Mouse (Mus musculus) limb, embryonic 15.5 days (tissue): ENCODE results near the gene Ell2. TPM values are rescaled to one million over a fixed set of nuclear protein-coding genes. Genes with fewer than 3 reads are reported as not detected.
"Not testable (repeated sequence)": the region's sequence is repeated elsewhere in the genome, so short reads cannot be mapped to it uniquely, and the experiment has no call there.

ENCODE experiments used
- ATAC-seq: fragments of 200-750 bp; cut with Nextera tagmentation; 2 replicates; pipeline ENCODE4 v1.8.0; 2017; ENCODE audit warnings: low read depth, moderate TSS enrichment; ENCODE audit not compliant: insufficient number of reproducible peaks, low FRiP score, low TSS enrichment
- H3K27ac ChIP-seq: fragments of 300-500 bp; sonication (generic); 2 replicates; pipeline ENCODE4 v1.5.1; 2015; ENCODE audit warnings: moderate library complexity, mild to moderate bottlenecking, inconsistent platforms
- H3K27me3 ChIP-seq: fragments of 300-500 bp; sonication (generic); 2 replicates; pipeline ENCODE4 v1.6.1; 2015; ENCODE audit warnings: inconsistent platforms
- H3K36me3 ChIP-seq: fragments of 300-500 bp; sonication (generic); 2 replicates; pipeline ENCODE4 v1.6.1; 2015; ENCODE audit warnings: inconsistent platforms
- H3K4me1 ChIP-seq: fragments of 300-500 bp; sonication (generic); 2 replicates; pipeline ENCODE4 v1.6.1; 2015; ENCODE audit warnings: inconsistent platforms
- H3K4me2 ChIP-seq: fragments of 300-500 bp; sonication (generic); 2 replicates; pipeline ENCODE4 v1.6.1; 2015; ENCODE audit warnings: mild to moderate bottlenecking, inconsistent platforms
- H3K4me3 ChIP-seq: fragments of 300-500 bp; sonication (generic); 2 replicates; pipeline ENCODE4 v1.5.1; 2015; ENCODE audit warnings: mild to moderate bottlenecking, inconsistent platforms
- H3K9ac ChIP-seq: fragments of 300-500 bp; sonication (generic); 2 replicates; pipeline ENCODE4 v1.6.1; 2015; ENCODE audit warnings: inconsistent platforms
- H3K9me3 ChIP-seq: fragments of 300-500 bp; sonication (generic); 2 replicates; pipeline ENCODE4 v1.6.1; 2016; ENCODE audit warnings: inconsistent platforms
- WGBS: fragments of 180-500 bp; shearing (Covaris S2); methylation state at CpG from one replicate; pipeline ENCODE4 v1.1.7; 2015; 5-methylcytosine and 5-hydroxymethylcytosine counted together
- polyA plus RNA-seq: library from polyadenylated mRNA; unstranded; fragments of >200 nt; fragmentation: Nextera tagmentation; extraction: Ambion mirVana; gene quantifications from 2 replicates; pipeline ENCODE4 v1.2.1, GENCODE M21; 2015

Gene Ell2
- polyA plus RNA-seq, 1 experiment from 2014 or later: 13.3 TPM

DNA sequence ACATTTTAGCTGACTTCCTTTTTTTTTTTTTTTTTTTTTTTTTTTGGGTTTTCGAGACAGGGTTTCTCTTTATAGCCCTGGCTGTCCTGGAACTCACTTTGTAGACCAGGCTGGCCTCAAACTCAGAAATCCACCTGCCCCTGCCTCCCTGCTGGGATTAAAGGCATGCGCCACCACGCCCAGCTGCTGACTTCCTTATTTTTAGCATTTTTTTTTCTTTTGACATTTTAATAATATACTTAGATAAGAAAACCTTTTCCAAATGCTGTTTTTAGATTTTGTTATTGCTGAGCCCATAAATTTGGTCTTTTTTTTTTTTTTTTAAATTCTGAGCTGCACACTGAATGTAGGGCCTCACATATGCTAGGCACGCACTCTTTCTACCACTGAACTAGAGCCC is 5.0 kb downstream of the Ell2 start:
- H3K9me3 ChIP-seq, H3K27me3 ChIP-seq, H3K9ac ChIP-seq, ATAC-seq, H3K36me3 ChIP-seq, H3K27ac ChIP-seq, H3K4me2 ChIP-seq, H3K4me3 ChIP-seq: not testable (repeated sequence)
- peaks cover 14% of the 10 kb centered on the region for H3K4me1 ChIP-seq
- WGBS: 77% methylated on average over 4 of the region's 4 CpGs

DNA sequence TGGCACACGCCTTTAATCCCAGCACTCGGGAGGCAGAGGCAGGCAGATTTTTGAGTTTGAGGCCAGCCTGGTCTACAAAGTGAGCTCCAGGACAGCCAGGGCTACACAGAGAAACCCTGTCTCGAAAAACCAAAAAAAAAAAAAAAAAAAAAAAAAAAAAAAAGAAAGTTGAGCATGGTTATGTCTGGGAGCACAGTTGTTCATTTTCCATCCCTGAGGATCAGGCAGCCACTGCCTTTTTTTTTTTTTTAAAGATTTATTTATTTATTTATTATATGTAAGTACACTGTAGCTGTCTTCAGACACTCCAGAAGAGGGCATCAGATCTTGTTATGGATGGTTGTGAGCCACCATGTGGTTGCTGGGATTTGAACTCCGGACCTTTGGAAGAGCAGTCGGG is 6.0 kb downstream of the Ell2 start:
- not testable (repeated sequence) for H3K4me2 ChIP-seq
- 77% methylated on average over 5 of the region's 5 CpGs for WGBS

GRCm38 (mm10) chr13:75714407-75714806 is 7.8 kb downstream of the Ell2 start:
- no peak overlapping the region for H3K4me2 ChIP-seq
- H3K9me3 ChIP-seq: no peaks in the 10 kb centered on the region
- 68% methylated on average over 6 of the region's 6 CpGs for WGBS
- H3K27me3 ChIP-seq: no peaks in the 10 kb centered on the region
- no peak for ATAC-seq
- H3K36me3 ChIP-seq: no peaks in the 10 kb centered on the region
- peaks cover 7% of the 10 kb centered on the region for H3K4me1 ChIP-seq
- no peak overlapping the region for H3K9ac ChIP-seq
- H3K4me3 ChIP-seq: no peak overlapping the region
- no peak overlapping the region for H3K27ac ChIP-seq

More for the DNA sequence above, 6.0 kb downstream of the Ell2 start:
- not testable (repeated sequence) for H3K27me3 ChIP-seq, H3K27ac ChIP-seq, H3K9ac ChIP-seq, H3K9me3 ChIP-seq, H3K36me3 ChIP-seq, ATAC-seq, H3K4me3 ChIP-seq
- H3K4me1 ChIP-seq: peaks cover 14% of the 10 kb centered on the region

DNA sequence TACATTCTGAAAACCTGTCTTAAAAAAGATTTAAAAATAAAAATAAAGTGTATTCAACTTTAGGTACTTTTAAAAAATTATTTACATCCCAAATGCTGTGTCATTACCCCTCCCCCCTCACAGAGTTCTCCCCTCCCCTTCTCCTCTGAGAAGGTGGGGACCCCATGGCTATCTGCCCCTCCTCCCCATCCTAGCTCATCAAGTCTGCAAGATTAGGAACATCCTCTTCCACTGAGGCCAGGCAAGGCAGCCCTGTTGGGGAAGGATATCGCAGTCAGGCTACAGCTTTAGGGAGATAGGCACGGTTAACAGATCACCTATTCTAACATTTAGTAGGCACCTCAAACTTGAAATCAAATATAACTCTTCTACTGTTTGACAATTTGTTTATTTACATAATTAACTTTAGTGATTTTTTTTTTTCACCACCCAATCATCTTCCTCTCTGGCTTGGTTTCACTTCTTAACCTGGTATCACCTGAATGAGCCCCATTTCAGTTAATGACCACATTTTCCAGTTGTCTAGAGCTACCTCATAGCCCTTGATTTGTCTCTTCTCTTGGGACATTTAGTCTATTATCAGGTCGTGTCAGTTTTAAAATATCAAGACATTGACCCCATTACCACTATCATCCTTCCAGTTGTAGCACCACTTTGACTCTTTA is 11.2 kb downstream of the Ell2 start:
- no peak for ATAC-seq
- Histone ChIP-seq H3K9me3 (no peaks in the 10 kb centered on the region), H3K36me3 (no peaks in the 10 kb centered on the region), H3K4me1 (0 out of 2 replicates have a peak, but pooled peaks cover 3% of the 10 kb centered on the region), H3K27ac (no peak overlapping the region), H3K27me3 (no peaks in the 10 kb centered on the region), H3K4me2 (no peak overlapping the region), H3K4me3 (no peak overlapping the region), H3K9ac (no peak overlapping the region)
- 66% methylated on average over 3 of the region's 3 CpGs for WGBS

GRCm38 (mm10) chr13:75718376-75718775 is 11.8 kb downstream of the Ell2 start:
- Histone ChIP-seq H3K9me3 (no peaks in the 10 kb centered on the region), H3K4me1 (0 out of 2 replicates have a peak, but pooled peaks cover 3% of the 10 kb centered on the region), H3K9ac (no peak overlapping the region), H3K4me2 (no peak overlapping the region), H3K27me3 (no peaks in the 10 kb centered on the region), H3K4me3 (no peak overlapping the region), H3K27ac (no peak overlapping the region), H3K36me3 (no peaks in the 10 kb centered on the region)
- ATAC-seq: no peak

DNA sequence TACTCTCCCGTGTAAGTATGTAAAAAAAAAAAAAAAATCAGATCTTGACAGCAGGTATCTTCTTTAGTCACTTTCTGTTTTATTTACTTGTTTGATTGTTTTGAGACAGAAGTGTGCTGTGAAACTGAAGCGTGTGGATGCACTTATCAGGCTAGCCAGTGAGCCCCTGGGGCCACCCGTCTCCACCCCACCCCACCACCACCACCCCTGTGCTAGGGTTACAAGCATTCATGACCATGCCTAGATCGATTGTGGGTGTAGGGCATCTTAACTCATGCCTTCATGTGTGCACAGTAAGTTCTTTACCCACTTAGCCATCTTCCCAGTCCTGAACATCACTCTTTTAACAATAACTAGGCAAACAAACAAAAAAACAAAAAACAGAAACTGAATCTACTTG is 13.1 kb downstream of the Ell2 start:
- H3K4me2 ChIP-seq: no peak overlapping the region
- no peaks in the 10 kb centered on the region for H3K4me1 ChIP-seq
- H3K27ac ChIP-seq: no peak overlapping the region
- ATAC-seq: no peak
- no peaks in the 10 kb centered on the region for H3K27me3 ChIP-seq
- no peak overlapping the region for H3K4me3 ChIP-seq
- H3K9me3 ChIP-seq: no peaks in the 10 kb centered on the region
- no peaks in the 10 kb centered on the region for H3K36me3 ChIP-seq
- H3K9ac ChIP-seq: no peak overlapping the region
- 82% methylated on average over 4 of the region's 4 CpGs for WGBS

DNA sequence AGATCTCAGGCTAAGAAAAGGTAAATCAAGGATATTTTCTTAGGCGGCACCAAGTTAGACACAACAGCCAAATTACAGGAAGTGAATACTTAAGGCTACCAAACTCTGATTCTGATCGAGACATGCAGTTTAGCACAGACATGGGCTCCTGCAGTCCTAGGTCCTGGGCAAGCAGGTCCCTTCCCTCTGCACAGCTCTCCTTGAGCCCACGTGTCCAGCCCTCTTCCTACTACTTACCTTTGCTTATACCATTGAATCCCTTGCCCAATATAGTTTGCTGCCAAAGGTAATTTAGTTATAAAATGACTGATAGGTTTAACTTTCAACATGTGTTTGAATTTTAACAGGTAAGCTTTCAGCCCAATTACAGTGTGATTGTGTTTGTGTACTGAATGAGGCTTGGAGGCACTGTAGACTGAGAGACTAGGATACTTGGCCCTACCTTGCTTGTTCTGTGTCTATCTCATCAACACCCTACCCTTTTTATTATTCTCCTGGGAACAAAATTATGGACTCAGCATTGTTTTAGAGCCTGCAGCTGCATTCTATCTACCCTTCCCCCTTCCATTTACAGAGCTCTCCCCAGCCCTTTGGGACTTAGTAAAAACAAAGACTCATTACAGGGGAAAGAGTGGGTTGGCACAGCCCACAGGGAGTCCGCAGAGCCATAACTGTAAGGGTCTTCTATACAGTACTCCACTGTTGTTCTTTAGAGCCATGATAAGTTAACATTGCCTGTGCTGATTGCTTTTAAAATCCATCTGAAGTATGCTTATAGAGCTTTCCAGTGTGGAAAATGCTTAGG is 20.2 kb downstream of the Ell2 start:
- WGBS: 40% methylated on average over 4 of the region's 4 CpGs
- no peak overlapping the region for H3K27ac ChIP-seq
- no peak overlapping the region for H3K9ac ChIP-seq
- no peak for ATAC-seq
- no peaks in the 10 kb centered on the region for H3K27me3 ChIP-seq
- no peaks in the 10 kb centered on the region for H3K36me3 ChIP-seq
- H3K9me3 ChIP-seq: no peaks in the 10 kb centered on the region
- H3K4me2 ChIP-seq: no peak overlapping the region
- no peak overlapping the region for H3K4me3 ChIP-seq
- H3K4me1 ChIP-seq: 0 out of 2 replicates have a peak, but pooled peaks cover 4% of the 10 kb centered on the region

DNA sequence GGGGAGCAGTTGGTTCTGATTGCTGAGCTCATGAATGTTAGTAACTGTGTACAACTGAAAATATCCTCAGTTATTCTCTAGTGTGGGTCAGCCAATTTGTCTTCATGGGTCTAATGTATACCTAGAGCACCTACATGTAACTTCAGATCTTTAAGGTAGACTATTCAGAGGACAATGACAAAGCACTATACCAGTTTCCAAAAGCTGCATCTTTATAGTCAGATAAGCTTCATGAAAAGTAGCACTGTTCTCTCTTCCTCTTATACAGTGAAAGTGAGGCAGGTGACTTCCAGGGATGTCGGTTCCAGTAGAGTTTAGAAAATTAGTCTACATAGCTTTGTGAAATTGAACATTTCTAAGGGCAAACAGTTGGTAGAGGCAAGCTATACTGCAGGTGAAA is 21.4 kb downstream of the Ell2 start:
- Histone ChIP-seq H3K4me2 (no peak overlapping the region), H3K4me3 (no peak overlapping the region), H3K9ac (no peak overlapping the region), H3K27ac (no peak overlapping the region), H3K4me1 (0 out of 2 replicates have a peak, but pooled peaks cover 4% of the 10 kb centered on the region), H3K9me3 (no peaks in the 10 kb centered on the region), H3K27me3 (no peaks in the 10 kb centered on the region), H3K36me3 (no peaks in the 10 kb centered on the region)
- WGBS: 89% methylated on average over 1 of the region's 1 CpGs
- ATAC-seq: no peak

- WGBS: 76% methylated on average over 1 of the region's 1 CpGs
- ATAC-seq: no peak
- Histone ChIP-seq H3K27me3 (no peaks in the 10 kb centered on the region), H3K36me3 (no peaks in the 10 kb centered on the region), H3K4me1 (0 out of 2 replicates have a peak, but pooled peaks cover 4% of the 10 kb centered on the region), H3K4me3 (no peak overlapping the region), H3K4me2 (no peak overlapping the region), H3K9ac (no peak overlapping the region), H3K9me3 (no peaks in the 10 kb centered on the region), H3K27ac (no peak overlapping the region)
These were observed 23.3 kb downstream of the Ell2 start for GRCm38 (mm10) chr13:75729834-75730233.

GRCm38 (mm10) chr13:75730717-75731116 is 24.2 kb downstream of the Ell2 start:
- no peak overlapping the region for H3K4me2 ChIP-seq
- H3K4me3 ChIP-seq: no peak overlapping the region
- no peak overlapping the region for H3K9ac ChIP-seq
- no peak for ATAC-seq
- H3K9me3 ChIP-seq: no peaks in the 10 kb centered on the region
- no peak overlapping the region for H3K27ac ChIP-seq
- no peaks in the 10 kb centered on the region for H3K36me3 ChIP-seq
- 0 out of 2 replicates have a peak, but pooled peaks cover 4% of the 10 kb centered on the region for H3K4me1 ChIP-seq
- H3K27me3 ChIP-seq: no peaks in the 10 kb centered on the region

- ATAC-seq: no peak
- Histone ChIP-seq H3K9ac (no peak overlapping the region), H3K27ac (no peak overlapping the region), H3K4me2 (no peak overlapping the region), H3K4me1 (no peaks in the 10 kb centered on the region), H3K9me3 (no peaks in the 10 kb centered on the region), H3K4me3 (no peak overlapping the region), H3K36me3 (no peaks in the 10 kb centered on the region), H3K27me3 (no peaks in the 10 kb centered on the region)
- 70% methylated on average over 3 of the region's 3 CpGs for WGBS
These were observed 27.1 kb downstream of the Ell2 start for GRCm38 (mm10) chr13:75733594-75734161.

GRCm38 (mm10) chr13:75734231-75734630 is 27.7 kb downstream of the Ell2 start:
- no peak for ATAC-seq
- no peak overlapping the region for H3K4me2 ChIP-seq
- H3K27me3 ChIP-seq: no peaks in the 10 kb centered on the region
- 0 out of 2 replicates have a peak, but pooled peaks cover under 1% of the 10 kb centered on the region for H3K4me1 ChIP-seq
- H3K36me3 ChIP-seq: no peaks in the 10 kb centered on the region
- H3K27ac ChIP-seq: no peak overlapping the region
- H3K9me3 ChIP-seq: no peaks in the 10 kb centered on the region
- H3K9ac ChIP-seq: no peak overlapping the region
- H3K4me3 ChIP-seq: no peak overlapping the region
- 92% methylated on average over 5 of the region's 5 CpGs for WGBS
